Mouse (Mus musculus) liver, embryonic 11.5 days (tissue): Measurements from ENCODE around the gene Gm9817. TPM values are rescaled to one million over a fixed set of nuclear protein-coding genes. Genes with fewer than 3 reads are reported as not detected.

Experiments
- ATAC-seq: fragments of 200-750 bp; cut with Nextera tagmentation; replicated peaks from 2 replicates; pipeline ENCODE4 v1.8.0; 2017; ENCODE audit warnings: moderate number of reproducible peaks, mild to moderate bottlenecking, moderate TSS enrichment, moderate library complexity; ENCODE audit not compliant: low FRiP score
- DNase-seq: peaks from one replicate; pipeline ENCODE4 v3.0.0-alpha.2; 2017; ENCODE audit warnings: low spot score
- H3K27ac ChIP-seq: fragments of 300-500 bp; sonication (generic); 2 replicates; pipeline ENCODE4 v1.5.1; 2014; ENCODE audit warnings: mild to moderate bottlenecking, low read depth, low read length, control low read depth
- H3K27me3 ChIP-seq: fragments of 300-500 bp; sonication (generic); replicated peaks from 2 replicates; pipeline ENCODE4 v1.6.1; 2014; ENCODE audit warnings: low read length, mixed read lengths; ENCODE audit not compliant: control insufficient read depth, insufficient read depth
- H3K36me3 ChIP-seq: fragments of 300-500 bp; sonication (generic); 2 replicates; pipeline ENCODE4 v1.6.1; 2014; ENCODE audit warnings: mild to moderate bottlenecking, low read length, moderate library complexity, mixed read lengths; ENCODE audit not compliant: control insufficient read depth, insufficient read depth
- H3K4me1 ChIP-seq: fragments of 300-500 bp; sonication (generic); replicated peaks from 2 replicates; pipeline ENCODE4 v1.6.1; 2014; ENCODE audit warnings: low read length, mixed read lengths; ENCODE audit not compliant: control insufficient read depth, insufficient read depth
- H3K4me2 ChIP-seq: fragments of 300-500 bp; sonication (generic); 2 replicates; pipeline ENCODE4 v1.6.1; 2014; ENCODE audit warnings: mild to moderate bottlenecking, control low read depth, moderate library complexity
- H3K4me3 ChIP-seq: fragments of 300-500 bp; sonication (generic); 2 replicates; pipeline ENCODE4 v1.5.1; 2014; ENCODE audit warnings: low read depth, low read length, control low read depth
- H3K9ac ChIP-seq: fragments of 300-500 bp; sonication (generic); 2 replicates; pipeline ENCODE4 v1.6.1; 2014; ENCODE audit warnings: low read depth, low read length, control low read depth
- H3K9me3 ChIP-seq: fragments of 300-500 bp; sonication (generic); 2 replicates; pipeline ENCODE4 v1.6.1; 2016; ENCODE audit warnings: low read length, inconsistent platforms, mixed read lengths; ENCODE audit not compliant: control insufficient read depth
- WGBS: fragments of 180-500 bp; shearing (Covaris S2); extraction: QIAGEN DNeasy Blood & Tissue Kit; methylation state at CpG from one replicate; pipeline ENCODE4 v1.1.7; 2014; 5-methylcytosine and 5-hydroxymethylcytosine counted together
- polyA plus RNA-seq: library from polyadenylated mRNA; unstranded; fragments of >200 nt; fragmentation: Nextera tagmentation; extraction: Ambion mirVana; gene quantifications from 2 replicates; pipeline ENCODE4 v1.2.1, GENCODE M21; 2014

The Gm9817 gene
- polyA plus RNA-seq, 1 experiment from 2014 or later = not detected

DNA sequence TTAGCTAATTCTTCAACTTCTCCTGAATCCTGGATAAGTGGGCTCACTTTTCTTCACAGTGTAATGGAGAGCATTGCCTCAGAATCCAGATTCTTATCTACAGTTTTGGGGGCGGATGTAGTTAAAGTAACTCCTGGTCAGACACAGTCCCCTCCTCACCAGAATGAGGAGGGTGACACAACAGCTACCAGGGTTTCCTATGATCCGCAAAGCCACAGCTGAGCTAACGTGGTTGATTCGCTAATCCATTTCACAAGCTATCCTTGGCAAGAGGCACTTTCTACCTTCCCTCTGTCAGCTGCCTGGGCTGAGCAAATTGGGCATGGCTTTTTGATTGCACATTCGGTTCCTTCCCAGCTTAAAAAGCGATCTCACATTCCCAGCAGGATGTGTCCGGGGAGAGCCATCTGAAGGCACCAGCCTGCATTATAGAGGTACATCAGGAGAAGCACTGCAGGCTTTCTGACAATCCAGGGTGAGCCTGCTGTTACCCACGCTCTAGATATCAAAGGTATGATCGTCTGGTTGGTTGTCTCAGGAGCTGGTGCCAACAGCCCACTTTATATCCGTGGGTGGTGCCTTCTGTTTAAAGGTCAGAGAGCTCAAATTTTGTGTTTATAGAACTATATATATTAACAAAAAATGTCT is 21.2 kb downstream of the Gm9817 start:
- H3K9me3 ChIP-seq = no peaks in the 10 kb centered on the region
- DNase-seq (no peak), ATAC-seq (no peak)
- no peak overlapping the region for H3K4me2 ChIP-seq
- H3K27ac ChIP-seq = no peak overlapping the region
- no peak overlapping the region for H3K9ac ChIP-seq
- H3K4me1 ChIP-seq = no peaks in the 10 kb centered on the region
- H3K27me3 ChIP-seq = peaks cover 48% of the 10 kb centered on the region
- WGBS = 71% methylated on average over 10 of the region's 10 CpGs
- no peaks in the 10 kb centered on the region for H3K36me3 ChIP-seq
- no peak overlapping the region for H3K4me3 ChIP-seq

DNA sequence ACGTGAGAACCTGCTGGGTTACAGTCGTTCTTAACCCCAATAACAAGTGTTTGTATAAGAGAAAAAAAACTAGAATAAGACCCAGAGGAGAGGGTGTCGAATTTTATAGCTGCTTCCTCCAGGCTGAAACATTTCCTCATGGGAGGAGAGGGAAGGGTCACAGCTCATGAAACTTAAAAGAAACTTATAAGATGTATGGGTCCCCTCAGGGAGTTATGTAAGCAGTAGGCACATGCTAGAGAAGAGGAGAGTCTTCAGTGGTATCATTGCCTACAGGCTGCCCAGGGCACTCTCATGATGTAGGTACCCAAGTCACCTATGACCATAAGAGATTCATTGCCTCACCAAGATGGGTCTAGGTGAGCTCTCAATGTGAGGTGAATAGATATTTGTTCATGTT is 28.0 kb downstream of the Gm9817 start:
- no peak overlapping the region for H3K4me3 ChIP-seq
- H3K9me3 ChIP-seq = no peaks in the 10 kb centered on the region
- no peaks in the 10 kb centered on the region for H3K4me1 ChIP-seq
- H3K27me3 ChIP-seq = peaks cover 23% of the 10 kb centered on the region
- H3K27ac ChIP-seq = no peak overlapping the region
- WGBS = 81% methylated on average over 3 of the region's 3 CpGs
- no peak for ATAC-seq
- DNase-seq = no peak
- no peak overlapping the region for H3K9ac ChIP-seq
- H3K36me3 ChIP-seq = no peaks in the 10 kb centered on the region
- no peak overlapping the region for H3K4me2 ChIP-seq

DNA sequence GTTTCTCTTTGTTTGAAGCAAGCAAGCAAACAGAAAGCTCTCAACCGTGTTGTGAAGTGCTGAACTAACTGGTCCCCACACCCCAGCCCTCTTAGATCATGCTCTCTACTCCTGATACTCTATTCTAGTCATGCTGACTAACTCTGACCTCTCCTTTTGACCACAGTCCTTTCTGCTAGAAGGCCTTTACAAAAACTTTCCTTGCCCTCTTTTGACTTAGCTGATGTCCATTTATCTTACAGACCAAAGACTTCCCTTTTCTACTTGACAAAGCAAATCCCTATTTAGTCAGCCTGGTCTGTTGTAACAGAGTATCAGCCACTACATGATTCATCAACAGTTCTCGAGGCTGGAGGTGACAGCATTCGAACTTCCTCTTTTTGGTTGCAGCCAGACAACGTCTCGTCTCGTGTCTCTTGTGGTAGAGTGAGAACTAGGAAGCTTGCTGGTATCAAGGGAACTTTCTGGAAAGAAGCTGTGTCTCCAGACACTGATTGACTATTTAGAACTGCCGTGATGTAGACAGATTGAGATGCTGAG is 30.4 kb downstream of the Gm9817 start:
- H3K4me3 ChIP-seq = no peak overlapping the region
- DNase-seq = no peak
- WGBS = 25% methylated on average over 7 of the region's 7 CpGs
- H3K9ac ChIP-seq = no peak overlapping the region
- H3K27me3 ChIP-seq = peaks cover 14% of the 10 kb centered on the region; the same call in 1 of the 2 replicates
- no peak overlapping the region for H3K4me2 ChIP-seq
- no peaks in the 10 kb centered on the region for H3K36me3 ChIP-seq
- no peak overlapping the region for H3K27ac ChIP-seq
- no peaks in the 10 kb centered on the region for H3K9me3 ChIP-seq
- H3K4me1 ChIP-seq = no peaks in the 10 kb centered on the region
- ATAC-seq = no peak

DNA sequence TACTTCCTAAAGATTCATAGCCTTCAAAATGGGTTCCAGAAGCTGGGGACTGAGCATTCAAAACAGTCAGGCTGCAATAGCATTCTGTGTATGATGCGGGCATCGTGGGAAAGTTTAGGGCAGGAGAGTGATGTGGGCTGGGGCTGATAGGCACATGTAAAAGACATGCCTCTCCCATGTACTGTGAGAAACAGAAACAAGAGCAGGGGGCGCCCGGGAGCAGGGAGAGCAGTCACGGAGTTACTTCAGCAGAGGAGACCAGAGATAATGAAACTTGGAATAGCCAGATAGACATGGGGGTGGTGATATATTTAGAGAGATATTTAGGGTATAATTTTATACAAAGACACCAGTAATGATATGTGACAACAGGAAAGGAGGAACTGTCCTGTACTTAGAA is 39.9 kb downstream of the Gm9817 start:
- no peak overlapping the region for H3K9ac ChIP-seq
- no peaks in the 10 kb centered on the region for H3K9me3 ChIP-seq
- DNase-seq (no peak), ATAC-seq (peak; percentile 65; the same call in 1 of the 2 replicates)
- no peaks in the 10 kb centered on the region for H3K4me1 ChIP-seq
- H3K27ac ChIP-seq = no peak overlapping the region
- H3K4me2 ChIP-seq = no peak overlapping the region
- H3K27me3 ChIP-seq = peaks cover 3% of the 10 kb centered on the region
- no peak overlapping the region for H3K4me3 ChIP-seq
- H3K36me3 ChIP-seq = no peaks in the 10 kb centered on the region
- 80% methylated on average over 5 of the region's 5 CpGs for WGBS

DNA sequence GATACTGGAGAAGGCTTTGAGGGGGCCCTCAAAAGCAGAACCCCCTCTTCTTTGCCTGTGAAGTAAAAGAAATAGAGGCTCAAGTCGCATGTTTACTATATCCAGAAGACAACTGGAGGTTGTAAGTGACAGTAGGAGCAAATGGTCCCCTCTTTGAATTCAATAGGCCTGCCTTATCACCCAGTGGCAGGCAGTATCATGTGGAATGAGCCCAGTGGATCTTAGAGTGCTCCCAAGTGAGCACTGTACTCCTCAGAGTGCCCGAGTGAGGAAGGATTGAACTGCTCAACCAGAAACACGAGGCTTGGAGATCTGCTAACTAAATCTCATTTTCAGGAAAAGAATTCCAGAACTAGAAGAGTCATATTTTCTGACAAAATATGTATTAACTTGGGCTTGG is 40.3 kb downstream of the Gm9817 start:
- no peak overlapping the region for H3K4me3 ChIP-seq
- no peaks in the 10 kb centered on the region for H3K9me3 ChIP-seq
- H3K4me2 ChIP-seq = no peak overlapping the region
- 60% methylated on average over 3 of the region's 3 CpGs for WGBS
- DNase-seq (no peak), ATAC-seq (0 out of 2 replicates have a peak, but pooled peaks have one; percentile 64)
- H3K27me3 ChIP-seq = peaks cover 3% of the 10 kb centered on the region
- no peak overlapping the region for H3K9ac ChIP-seq
- no peaks in the 10 kb centered on the region for H3K36me3 ChIP-seq
- no peak overlapping the region for H3K27ac ChIP-seq
- H3K4me1 ChIP-seq = no peaks in the 10 kb centered on the region

Other genes starting within 250 kb of the Gm9817 start
- gene Dtnbp1, start 76.5 kb upstream of the Gm9817 start, polyA plus RNA-seq = 41.5 and 42.3 TPM in 2 replicates